Mouse (Mus musculus): ENCODE results near the gene Ldlr.

- TF ChIP-seq MAX (IDR thresholded peaks at IDR 0.05; ENCODE audit: low read length): no peak
- TF ChIP-seq ZC3H11A (IDR thresholded peaks at IDR 0.05; ENCODE audit: low read depth, low read length): no peak
- no peak for TF ChIP-seq ELF1 (IDR thresholded peaks at IDR 0.05; ENCODE audit: low read depth, low read length)
- no peak for TF ChIP-seq USF1 (IDR thresholded peaks at IDR 0.05; ENCODE audit: low read depth, low read length)
- TF ChIP-seq CTCF (IDR thresholded peaks at IDR 0.05 in 2 of 3, conservative IDR thresholded peaks at IDR 0.05 in 1 of 3; ENCODE audit: control insufficient read depth in 1 of 3, insufficient read depth in 1 of 3, low read depth in 2 of 3, low read length in 3 of 3, poor library complexity in 1 of 3, severe bottlenecking in 1 of 3): no peak
- no peak for TF ChIP-seq ZNF384 (IDR thresholded peaks at IDR 0.05; ENCODE audit: low read depth, low read length)
- TF ChIP-seq TBP (IDR thresholded peaks at IDR 0.05; ENCODE audit: low read depth, low read length): no peak
- TF ChIP-seq MEF2A (IDR thresholded peaks at IDR 0.05; ENCODE audit: extremely low read depth, insufficient replicate concordance, low read depth, low read length, poor library complexity, severe bottlenecking): no peak
- no peak for TF ChIP-seq POLR2A (IDR thresholded peaks at IDR 0.05; ENCODE audit: control insufficient read depth in 1 of 2, insufficient read depth in 1 of 2, low read depth in 1 of 2, low read length in 2 of 2, poor library complexity in 1 of 2)
- no peak for TF ChIP-seq CHD1 (IDR thresholded peaks at IDR 0.05; ENCODE audit: low read depth, low read length)
- no peak for TF ChIP-seq EP300 (IDR thresholded peaks at IDR 0.05; ENCODE audit: low read depth in 1 of 2, low read length in 2 of 2)
- no peak for TF ChIP-seq ZKSCAN1 (IDR thresholded peaks at IDR 0.05; ENCODE audit: low read depth, low read length)
- no peak for TF ChIP-seq MYB (IDR thresholded peaks at IDR 0.05; ENCODE audit: low read depth, low read length)
- TF ChIP-seq GATA1 (IDR thresholded peaks at IDR 0.05; ENCODE audit: low read depth, low read length): peak; percentile 91
Observed at GRCm38 (mm10) chr9:21726218-21726975, 3.1 kb downstream of the Ldlr start.

All from MEL (cell line).